Mouse (Mus musculus) erythroblast, adult 5-6 weeks (primary cell): ENCODE measurements around the gene Mlxip. TPM values are rescaled to one million over a fixed set of nuclear protein-coding genes. Genes with fewer than 3 reads are reported as not detected.
A peak's percentile ranks its signal among the peaks of the same experiment; 100 is the strongest.

Experiments used
- ATAC-seq: replicated peaks from 2 replicates; pipeline ENCODE4 v1.8.0; 2016; ENCODE audit warnings: moderate number of reproducible peaks, mild to moderate bottlenecking, moderate TSS enrichment, inconsistent platforms; ENCODE audit not compliant: poor library complexity, low FRiP score, severe bottlenecking
- total RNA-seq, 2 experiments: library from RNA; stranded (forward) in 1 of 2; stranded (reverse) in 1 of 2; fragments of 150-400 nt in 1 of 2; fragments of 200-764, 138-1000 nt in 1 of 2; gene quantifications; 2 replicates each; pipeline versions ENCODE4 v1.2.3 to v1.2.4; 2015 to 2017; ENCODE audit warnings: low replicate concordance in 2 of 2

The Mlxip gene
- total RNA-seq, 2 experiments from 2014 or later = 1.5 to 7.9 TPM

DNA sequence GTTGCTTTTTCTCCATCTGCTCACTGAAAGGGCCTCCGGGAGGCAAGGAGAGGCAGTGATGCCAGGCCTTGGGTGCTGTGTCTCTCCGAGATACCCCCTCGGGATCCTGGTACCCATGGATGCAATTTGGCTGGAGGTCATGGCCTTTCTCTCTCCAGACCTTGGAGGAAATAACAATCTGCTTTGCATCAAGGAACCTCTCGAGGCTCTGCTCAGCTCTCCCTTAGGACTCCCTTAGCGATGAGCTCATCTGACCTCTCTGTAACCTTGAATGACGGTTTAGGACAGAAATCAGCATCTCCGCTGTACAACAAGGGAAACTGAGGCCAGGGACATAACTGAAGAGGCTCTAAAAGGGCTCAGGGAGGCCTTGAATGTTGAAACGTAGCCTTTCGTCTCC lies 15.9 kb upstream of the Mlxip start:
- ATAC-seq = no peak

DNA sequence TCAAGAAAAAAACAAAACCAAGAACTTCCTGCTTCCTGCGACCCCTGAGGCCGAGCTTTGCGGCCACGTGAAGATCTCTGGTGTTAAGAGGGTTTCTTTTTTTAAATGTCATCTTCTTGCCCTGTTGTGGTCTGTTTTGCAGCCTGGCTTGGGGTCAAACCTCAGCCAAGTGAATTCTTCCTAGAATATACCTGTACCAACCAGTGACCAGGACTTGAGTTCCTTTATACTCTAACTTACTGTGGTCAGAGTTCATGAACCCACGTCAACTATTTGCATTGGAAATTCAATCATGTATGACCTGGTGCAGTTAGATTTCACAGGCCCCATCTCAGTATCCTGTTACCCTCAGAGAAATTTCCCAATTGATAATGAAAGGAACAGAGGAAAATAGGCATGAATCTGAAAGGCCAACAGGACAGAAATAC lies 15.1 kb upstream of the Mlxip start:
- no peak for ATAC-seq

DNA sequence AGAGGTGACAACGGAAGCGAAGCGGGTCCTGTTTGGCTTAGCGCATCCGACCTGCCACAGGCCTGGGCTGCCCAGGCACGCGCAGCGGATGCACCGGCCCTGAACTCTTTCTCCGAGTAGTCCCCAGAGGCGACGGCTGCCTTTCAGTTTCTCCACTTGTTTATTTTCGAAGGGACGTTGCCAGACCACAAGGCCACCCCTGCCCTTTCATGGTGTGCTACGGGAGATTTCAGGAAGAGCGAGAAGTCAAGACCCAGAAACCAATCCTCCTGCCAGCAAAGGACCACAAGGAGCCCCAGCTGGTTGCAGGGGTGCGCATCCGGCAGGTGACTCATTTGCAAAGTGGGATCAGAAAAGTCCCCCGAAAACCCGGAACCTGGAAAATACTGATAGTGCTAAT lies 12.6 kb upstream of the Mlxip start:
- ATAC-seq = no peak

DNA sequence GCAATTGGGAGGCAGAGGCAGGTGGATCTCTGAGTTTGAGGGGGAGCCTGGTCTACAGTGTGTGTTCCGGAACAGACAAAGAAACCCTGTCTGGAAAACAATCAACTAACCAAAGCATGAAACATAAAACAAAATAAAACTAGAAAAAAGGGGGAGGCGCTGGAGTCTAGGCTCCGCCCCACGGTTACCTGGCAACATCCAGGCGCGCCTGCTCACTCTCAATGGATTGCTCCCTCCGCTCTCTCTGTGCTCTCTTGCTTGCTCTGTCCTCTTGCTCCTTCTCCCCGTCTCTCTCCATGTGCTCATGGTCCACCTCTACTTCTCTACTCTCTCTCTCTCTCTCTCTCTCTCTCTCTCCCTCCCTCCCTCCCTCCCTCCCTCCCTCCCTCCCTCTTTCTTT lies 11.9 kb upstream of the Mlxip start:
- ATAC-seq = no peak

DNA sequence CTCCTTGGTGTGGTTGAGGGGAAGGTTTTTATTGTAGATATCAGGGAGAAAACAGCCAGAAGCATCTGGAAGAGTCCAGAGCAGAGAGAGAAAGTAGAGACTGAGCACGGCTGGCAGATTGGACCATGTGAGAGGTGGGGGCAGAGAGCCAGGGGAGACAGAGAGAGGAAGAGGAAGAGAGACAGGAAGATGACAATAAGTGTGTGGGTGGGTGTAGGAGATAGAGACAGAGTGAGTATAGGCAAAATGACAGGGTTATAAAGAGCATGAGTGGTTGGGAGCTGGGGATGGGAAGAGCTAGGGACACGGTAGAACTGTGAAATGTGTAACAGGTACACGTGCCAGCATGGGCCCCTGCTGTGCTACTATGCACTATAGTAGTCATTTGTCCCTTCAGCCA lies 6.1 kb upstream of the Mlxip start:
- ATAC-seq = no peak

DNA sequence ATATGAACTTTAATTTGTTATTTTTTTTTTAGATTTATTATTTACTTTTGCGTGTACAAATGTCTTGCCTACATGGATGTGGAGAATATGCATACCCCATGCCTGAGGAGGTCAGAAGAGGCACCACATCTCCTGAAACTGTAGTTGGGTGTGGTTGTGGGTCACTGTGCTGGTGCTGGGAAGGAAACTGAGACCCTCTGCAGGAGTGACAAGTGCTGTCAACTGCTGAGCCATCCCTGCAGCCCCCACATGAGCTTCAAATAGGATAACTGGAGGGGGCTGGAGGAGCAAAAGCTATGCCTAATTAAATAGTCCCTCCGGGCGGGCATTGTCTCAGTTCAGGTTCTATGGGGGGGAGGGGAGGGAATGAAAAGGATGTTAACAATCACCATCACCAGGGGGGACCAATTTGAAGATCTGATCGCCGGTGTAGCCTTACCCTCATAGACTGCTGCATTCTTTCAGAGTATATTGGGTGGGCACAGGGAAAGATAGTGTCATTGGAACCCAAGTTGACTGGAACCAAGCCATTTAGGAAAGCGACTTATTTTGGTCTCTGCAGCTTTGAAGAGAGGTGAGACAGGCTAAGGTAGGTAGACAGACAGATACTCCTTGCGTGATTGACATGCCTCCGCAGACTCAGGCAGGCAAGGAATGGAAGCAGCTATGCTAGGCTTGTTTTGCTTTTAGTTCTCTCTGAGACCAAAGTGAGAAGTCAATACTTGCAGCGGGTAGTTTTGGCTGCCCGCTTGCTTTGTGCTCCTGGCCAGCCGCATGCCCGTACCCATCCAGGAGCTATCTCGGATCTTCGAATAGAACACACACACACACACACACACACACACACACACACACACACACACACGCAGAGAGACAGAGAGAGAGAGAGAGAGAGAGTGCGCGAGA lies 3.8 kb upstream of the Mlxip start:
- no peak for ATAC-seq

DNA sequence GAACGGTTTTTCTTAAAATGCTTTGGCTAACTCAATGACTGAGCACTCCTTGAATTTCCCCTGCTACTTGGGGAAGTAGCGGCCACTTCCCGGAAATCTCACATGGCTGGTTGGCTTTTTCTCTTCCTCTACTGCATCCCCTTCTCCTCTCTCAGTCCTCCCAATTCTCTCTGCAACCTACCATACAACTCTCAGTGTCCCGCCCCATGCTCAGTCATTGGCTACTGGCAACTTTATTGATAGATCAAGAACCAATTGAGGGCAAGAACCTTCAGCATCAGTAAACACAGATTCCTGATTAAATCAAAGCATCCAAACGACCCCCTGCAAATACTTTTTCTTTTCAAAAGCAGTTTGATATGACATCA lies 3.2 kb upstream of the Mlxip start:
- ATAC-seq = no peak

DNA sequence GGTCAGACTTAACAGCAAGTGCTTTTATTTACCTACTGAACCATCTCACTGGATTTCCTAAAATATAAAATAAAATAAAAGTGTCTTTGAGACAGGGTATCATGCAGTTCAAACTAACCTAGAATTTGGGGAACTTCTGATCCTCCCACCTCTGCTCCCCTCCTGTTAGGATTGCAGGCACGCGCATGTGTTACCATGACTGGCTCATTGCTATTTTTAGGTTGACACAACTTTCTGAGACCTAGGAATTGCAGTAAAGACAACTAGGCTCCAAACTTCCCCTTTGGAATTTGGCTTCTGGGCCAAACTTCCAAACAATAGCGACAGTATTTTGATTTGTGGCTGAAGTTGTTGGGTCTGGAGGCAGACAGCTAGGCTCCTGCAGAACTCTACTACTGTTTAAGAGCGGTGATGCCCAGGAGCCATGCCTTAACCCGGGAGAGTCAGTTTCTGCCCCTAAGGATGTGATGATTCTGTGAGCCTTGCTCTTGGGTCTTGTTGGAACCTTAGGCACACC lies 754 bp upstream of the Mlxip start:
- ATAC-seq = no peak

DNA sequence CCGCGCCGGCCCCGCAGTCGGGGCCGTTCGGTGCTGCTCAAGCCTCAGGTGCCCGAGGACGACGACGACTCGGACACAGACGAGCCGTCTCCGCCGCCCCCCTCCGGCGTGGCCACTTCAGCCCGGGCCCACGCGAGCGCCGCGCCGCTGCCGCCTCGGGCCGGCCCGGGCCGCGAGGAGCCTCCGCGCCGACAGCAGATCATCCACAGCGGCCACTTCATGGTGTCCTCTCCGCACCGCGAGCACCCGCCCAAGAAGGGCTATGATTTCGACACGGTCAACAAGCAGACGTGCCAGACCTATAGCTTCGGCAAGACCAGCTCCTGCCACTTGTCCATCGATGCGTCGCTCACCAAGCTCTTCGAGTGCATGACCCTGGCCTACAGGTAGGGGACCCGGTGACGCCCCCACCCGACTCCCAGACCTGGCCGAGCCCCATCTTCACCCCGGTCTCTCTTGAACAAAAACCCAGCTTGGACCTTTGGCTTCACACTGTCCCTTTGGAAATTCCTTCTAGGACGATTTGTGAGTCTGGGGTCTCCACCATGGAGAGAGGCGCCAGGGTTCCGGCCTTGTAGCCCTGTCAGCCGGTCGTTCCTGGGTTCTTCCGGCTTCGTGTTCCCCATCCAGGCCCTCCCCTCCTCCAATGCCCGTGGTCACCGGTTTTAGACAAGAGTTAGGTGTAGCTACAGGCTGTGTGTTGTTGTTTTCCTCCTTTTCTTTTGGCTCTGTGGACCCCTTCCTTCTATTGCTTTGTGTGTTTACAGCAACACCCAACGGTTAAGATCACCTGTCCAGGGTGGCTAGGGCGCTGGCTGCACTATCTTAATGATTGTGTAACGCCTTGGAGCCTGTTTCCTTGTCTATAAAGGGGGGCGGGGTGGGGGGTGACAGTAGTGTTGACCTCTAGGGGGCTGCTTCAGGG lies 621 bp downstream of the Mlxip start:
- ATAC-seq = 0 out of 2 replicates have a peak, but pooled peaks have one; percentile 34

DNA sequence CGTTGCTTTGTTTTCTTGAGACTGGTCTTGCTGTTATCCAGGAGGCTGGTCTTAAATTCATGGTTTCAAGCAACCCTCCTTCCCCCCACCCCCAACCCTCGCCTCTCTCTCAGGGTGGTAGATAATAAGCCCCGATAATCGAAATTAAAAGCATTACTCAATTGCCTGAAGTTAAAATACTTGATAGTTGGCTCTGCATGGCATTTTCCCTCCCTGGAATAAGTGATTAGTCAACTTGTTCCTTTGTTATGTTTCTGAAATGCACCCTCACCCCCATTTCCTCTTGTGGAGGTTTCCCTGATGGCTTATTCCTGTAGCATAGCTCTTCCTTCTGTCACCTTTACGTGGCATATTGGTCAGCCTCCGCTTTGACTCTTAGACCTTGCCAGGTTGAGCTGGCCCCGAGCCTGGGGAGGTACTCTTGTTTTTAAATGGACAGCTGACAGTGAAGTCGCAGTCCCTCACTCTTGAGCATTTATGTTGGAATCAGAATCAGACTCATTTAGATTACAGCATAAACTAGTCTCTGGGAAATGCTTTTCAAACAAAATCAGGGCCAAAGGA lies 2.4 kb downstream of the Mlxip start:
- no peak for ATAC-seq

DNA sequence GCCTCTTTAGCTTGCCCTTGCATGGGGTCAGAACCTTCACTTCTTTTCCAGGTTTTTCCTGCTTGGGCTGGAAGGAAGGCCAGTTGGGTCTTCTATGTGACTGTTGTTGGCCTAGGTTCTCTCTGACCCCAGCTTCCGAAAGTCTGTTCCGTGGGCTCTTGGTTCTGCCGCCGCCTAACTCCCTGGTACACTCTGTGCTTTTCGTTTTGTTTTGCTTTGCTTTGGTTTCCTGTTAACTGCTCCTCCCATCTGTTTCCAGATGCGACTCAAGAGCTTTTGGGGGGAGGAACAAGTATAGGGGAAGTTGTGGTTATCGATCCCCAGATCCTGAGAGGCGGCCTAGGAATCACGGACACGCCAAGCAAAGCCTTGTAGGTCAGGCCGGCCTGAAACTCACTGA lies 3.2 kb downstream of the Mlxip start:
- ATAC-seq = no peak

DNA sequence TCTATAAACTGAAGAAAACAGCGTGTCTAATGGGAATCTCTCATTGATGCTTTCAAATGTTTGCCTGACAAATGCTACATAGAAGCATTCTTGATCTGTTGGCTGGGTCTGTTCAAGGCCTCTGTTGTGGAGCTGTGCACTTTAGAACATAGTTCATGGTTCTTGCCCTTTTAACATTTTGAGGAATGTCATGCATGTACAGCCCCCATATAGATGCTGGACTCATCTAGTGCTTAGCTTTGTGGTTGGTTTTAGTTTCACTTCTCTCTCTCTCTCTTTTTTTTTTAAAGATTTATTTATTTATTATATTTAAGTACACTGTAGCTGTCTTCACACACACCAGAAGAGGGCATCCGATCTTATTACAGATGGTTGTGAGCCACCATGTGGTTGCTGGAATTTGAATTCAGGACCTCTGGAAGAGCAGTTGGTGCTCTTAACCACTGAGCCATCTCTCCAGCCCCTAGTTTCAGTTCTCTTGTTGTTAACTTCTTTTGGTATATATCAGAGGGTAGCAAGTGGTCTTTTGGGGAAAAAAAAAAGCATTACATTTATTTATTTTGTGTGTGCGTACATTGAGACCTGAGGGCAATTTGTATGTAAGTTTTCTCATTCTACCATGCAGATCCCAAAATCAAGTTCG lies 4.4 kb downstream of the Mlxip start:
- no peak for ATAC-seq

DNA sequence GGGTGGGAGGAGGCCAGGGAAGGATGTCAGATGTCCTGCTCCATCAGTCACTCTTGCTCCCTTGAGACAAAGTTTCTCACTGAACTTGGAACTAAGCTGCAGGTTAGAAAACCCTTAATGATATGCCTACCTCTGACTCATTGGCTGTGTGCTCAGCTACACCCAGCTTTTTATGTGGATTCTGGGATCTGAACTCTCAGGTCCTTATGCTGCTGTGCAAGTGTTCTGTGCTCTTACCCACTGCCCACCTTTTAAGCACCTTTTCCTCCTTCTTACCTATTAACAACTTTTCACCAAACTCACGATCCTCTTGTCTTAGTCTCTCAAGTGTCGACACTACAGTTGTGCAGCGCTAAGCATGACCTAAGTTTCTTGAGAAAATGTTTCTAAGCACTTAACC lies 9.9 kb downstream of the Mlxip start:
- no peak for ATAC-seq

DNA sequence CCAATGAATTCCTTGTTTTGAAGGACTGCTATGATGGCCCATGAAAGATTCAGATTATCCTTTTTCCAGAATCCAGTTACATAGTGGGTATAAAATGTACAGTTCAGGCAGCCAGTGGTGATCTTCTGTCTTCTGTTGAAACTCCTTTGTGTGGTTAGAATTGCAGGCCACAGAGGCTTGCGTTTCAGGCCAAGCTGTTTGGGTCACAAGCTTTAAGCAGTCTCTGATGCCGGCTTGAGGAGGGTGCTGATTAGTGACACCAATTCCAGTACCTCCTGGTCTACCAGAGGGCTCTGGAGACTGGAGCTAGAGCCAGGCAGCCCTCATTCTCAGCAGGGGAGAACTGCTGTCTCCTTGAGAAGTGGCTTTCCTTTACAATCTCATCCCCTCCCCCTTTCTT lies 12.4 kb downstream of the Mlxip start:
- no peak for ATAC-seq

DNA sequence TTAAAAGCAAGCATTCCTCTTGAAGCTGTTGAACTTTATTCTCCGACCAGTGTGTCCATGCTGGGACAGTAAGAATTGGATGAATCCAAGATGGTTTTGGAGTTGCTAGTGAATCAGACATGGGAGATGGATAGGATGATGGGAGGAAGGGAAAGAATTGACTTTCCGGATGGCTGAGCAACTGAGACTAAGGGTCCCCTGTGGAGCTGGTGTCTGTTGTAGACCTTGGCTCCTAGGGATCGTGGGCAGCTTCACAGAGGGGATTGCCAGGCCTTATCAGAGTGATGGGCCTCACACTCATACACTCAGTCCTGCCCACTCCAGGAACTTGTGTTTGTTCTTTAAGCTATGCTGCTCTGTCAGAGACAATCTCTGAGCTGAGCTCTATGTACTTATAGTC lies 13.6 kb downstream of the Mlxip start:
- ATAC-seq = no peak

DNA sequence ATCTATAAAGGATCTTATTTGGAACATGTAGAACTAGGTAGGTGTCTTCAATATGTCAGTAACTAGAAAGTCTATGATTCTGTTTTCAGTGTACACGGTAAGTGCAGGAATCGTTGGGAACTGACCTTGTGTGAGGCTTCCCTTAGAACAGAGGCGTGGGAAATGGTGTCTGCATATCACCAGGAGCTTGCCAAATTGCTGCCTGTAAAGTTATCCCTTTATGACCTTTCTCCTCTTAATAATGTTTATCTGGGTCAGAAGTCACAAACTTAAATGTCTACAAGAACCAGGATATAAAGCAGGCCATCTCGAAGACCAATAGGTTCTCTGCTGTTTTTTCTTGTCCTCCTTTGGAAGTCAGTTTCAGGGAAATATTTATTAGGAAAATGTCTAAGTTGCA lies 17.6 kb downstream of the Mlxip start:
- no peak for ATAC-seq

DNA sequence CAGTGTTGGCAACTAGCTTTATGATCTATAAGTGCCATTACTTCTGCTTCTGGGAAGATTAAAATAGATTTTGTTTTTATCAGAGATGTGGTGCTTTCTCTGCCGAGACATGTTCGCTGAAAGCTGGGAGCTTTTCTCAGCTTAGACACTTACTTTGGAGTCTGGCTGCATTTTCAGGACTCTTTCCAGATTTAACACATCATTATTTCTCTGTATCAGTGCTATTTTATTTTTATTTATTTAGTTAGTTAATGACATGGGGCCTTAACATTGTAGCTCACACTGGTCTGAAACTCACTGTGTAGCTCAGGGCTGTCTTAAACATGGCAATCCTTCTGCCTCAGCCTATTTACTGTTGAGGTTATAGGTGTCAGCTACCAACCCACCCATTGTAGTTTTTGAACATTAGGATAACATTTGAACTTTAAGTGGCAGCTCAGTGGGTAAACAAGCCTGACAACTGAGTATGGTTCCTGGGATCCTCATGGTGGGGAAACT lies 19.3 kb downstream of the Mlxip start:
- ATAC-seq = no peak

DNA sequence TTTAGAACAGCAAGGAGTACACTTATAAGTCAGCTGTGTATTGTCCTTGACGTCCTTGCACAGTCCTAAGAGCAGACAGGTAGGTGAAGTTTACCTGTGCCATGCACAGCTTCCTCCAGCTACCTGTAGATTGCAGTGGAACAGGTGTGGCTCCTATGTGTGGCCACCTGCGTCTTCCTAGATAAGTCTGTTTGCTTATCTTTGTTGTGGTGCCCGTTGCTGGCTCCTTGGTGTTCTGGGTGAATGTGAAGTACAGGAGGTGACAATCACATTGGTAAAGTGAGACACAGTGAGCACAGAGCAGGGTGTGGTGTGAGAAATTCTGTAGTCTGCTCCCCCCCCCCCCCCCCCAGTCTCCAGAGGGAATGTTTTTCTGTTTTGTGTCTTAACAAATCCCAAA lies 21.6 kb downstream of the Mlxip start:
- no peak for ATAC-seq

DNA sequence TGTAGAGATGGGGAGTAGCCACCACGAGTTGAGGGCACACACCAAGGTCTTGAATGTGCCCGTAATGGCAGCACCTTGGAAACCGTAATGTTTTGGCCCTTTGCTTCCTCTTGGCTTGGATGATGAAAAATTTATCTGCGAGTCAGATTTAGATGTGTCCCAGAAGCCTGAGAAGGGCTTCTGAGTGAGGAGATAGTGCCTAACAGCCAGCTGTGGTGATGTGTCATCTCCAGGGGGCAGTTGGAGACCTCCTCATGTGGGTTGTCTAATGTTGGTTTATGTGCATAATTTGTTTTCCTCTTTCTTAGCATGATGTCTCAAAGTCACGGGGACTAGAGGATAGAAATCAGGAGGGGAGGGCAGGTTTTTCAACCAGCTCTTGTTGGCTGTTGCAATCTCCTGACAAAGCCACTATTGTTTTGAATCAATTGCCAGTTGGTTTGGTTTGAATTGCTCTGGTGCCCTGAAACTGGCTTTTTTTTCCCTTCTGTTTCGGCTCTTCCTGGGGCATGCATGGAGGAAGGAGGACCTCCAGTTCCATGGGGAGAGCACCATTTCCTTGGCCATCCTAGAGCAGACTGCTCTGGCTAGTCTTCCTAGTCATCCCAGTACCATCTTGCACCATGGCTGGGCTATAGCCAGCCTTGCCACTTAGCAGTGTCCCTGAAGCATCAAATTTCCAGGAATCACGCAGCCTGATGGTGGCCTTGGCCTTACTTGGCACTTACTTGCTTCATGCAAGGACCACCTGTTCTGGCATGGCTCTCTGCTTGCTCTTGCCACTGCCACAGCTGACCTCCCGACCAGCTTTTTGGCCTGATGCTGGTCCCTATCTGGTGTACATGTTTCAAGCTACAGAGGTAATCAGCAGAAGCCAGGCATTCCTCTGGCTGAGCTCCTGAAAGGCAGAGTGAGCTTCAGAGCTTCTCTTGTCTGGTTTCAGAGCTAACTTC lies 22.2 kb downstream of the Mlxip start:
- no peak for ATAC-seq
